In the genomic region with DNA sequence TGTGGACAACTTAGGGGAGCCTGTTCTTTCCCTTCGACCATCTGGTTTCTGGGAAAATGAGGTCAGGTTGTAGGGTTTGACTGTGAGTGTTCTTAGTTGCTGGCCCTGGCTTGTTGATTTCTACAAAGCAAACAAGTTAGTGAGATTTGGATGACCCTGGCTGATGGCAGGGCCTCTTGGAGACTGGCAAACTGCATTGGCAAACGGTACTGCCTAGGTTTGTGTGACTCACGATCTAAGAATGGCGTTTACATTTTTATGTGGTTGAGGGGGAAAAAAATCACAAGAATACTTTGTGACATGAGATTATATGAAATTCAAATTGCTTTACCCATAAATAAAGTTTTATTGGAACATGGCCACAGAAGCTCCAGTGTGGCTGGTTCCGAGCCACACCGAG, we compare ENCODE assay signal across 20 mouse cellular contexts. TPM values are rescaled to one million over a fixed set of nuclear protein-coding genes. Genes with fewer than 3 reads are reported as not detected.
DNase-seq lines count a peak whose midpoint lies in the region; ATAC-seq lines count a peak whose summit lies in the region.
"Had no signal": no experiment of that assay in that cellular context is flagged by ENCODE, and none has a peak within 500 bp of the region (broad histone marks: within the 10 kb centered on the region; RNA-seq: fewer than 3 reads in every experiment).

No protein-coding gene starts in this region.

- H3K36me3 ChIP-seq in midbrain, embryonic 13.5 days, result no peaks in the 10 kb centered on the region
- H3K36me3 ChIP-seq: forebrain, embryonic 15.5 days; neural tube, embryonic 15.5 days had no signal

- no peak overlapping the region for H3K27ac ChIP-seq in midbrain, embryonic 13.5 days
- H3K27ac ChIP-seq: forebrain, embryonic 15.5 days; neural tube, embryonic 15.5 days had no signal

- WGBS in midbrain, embryonic 13.5 days, result 90% methylated on average over 6 of the region's 6 CpGs

- peaks cover 3% of the 10 kb centered on the region; the same call in 1 of the 2 replicates for H3K9me3 ChIP-seq in midbrain, embryonic 13.5 days
- H3K9me3 ChIP-seq: forebrain, embryonic 15.5 days; neural tube, embryonic 15.5 days had no signal

- H3K4me3 ChIP-seq in midbrain, embryonic 13.5 days (replicated peaks), result no peak overlapping the region
- H3K4me3 ChIP-seq: forebrain, embryonic 15.5 days; heart, embryonic 12.5 days; neural tube, embryonic 15.5 days had no signal

- no peak overlapping the region for H3K4me2 ChIP-seq in midbrain, embryonic 13.5 days (replicated peaks)
- H3K4me2 ChIP-seq: forebrain, embryonic 15.5 days; heart, embryonic 12.5 days; neural tube, embryonic 15.5 days had no signal

- H3K27me3 ChIP-seq in midbrain, embryonic 13.5 days, result no peaks in the 10 kb centered on the region
- H3K27me3 ChIP-seq: forebrain, embryonic 15.5 days; heart, embryonic 12.5 days; neural tube, embryonic 15.5 days had no signal

- peaks cover 30% of the 10 kb centered on the region for H3K4me1 ChIP-seq in midbrain, embryonic 13.5 days (replicated peaks)

- no peak for DNase-seq in frontal cortex, postnatal 14 days (ENCODE audit: low spot score in 2 of 2)
- DNase-seq in lung, postnatal 36 days, result peak; percentile 62
- no peak for DNase-seq in lung, postnatal 4 days
- DNase-seq in fibroblast of lung, adult 2 months (ENCODE audit: low read depth), result peak; percentile 87
- DNase-seq in telencephalon, adult 2 months (ENCODE audit: low read depth, low spot score), result peak; percentile 45
- DNase-seq: cerebellum, adult 18-20 months; gastrocnemius, postnatal 25 days; kidney, adult 11 months; kidney, postnatal 36 days; layer of hippocampus, postnatal 36 days; right cerebral cortex, adult 18-20 months; spleen, adult 18-20 months had no signal

- ATAC-seq in frontal cortex, adult (ENCODE audit: low TSS enrichment), result peak; percentile 33
- no peak for ATAC-seq in midbrain, embryonic 13.5 days
- no peak for ATAC-seq in inflammation-experienced regulatory T-cells, adult 6 months
- ATAC-seq: CD4-positive, CD25-positive, alpha-beta regulatory T cell, adult 4 months; forebrain, embryonic 15.5 days had no signal

- no peak overlapping the region for H3K9ac ChIP-seq in midbrain, embryonic 13.5 days (replicated peaks)
- H3K9ac ChIP-seq: forebrain, embryonic 15.5 days; heart, embryonic 12.5 days; neural tube, embryonic 15.5 days had no signal

RNA-seq across cellular contexts. Expression of gene Mta1, which starts 8.3 kb away (rescaled TPM):
- polyA plus RNA-seq in midbrain, embryonic 13.5 days (2015; fragmentation: Nextera tagmentation; extraction: Ambion mirVana), result 17.2 and 17.4 TPM in 2 replicates
- 10 to 100 TPM; 12.1 to 15.0 (median 13.8) TPM for polyA plus RNA-seq in inflammation-experienced regulatory T-cells, adult 6 months (2017; shearing (Covaris generic))

RNA-seq across cellular contexts. Expression of gene Tex22, which starts 32.1 kb away (rescaled TPM):
- 0.20 TPM in 1 of 2 replicates, not detected in the other for polyA plus RNA-seq in midbrain, embryonic 13.5 days (2015; fragmentation: Nextera tagmentation; extraction: Ambion mirVana)
- under 1 TPM in 1 of 3 experiments, not detected in 2; 0.30 TPM for polyA plus RNA-seq in inflammation-experienced regulatory T-cells, adult 6 months (2017; shearing (Covaris generic))
- polyA plus RNA-seq: CD4-positive, CD25-positive, alpha-beta regulatory T cell, adult 4 months; heart, embryonic 12.5 days; neural tube, embryonic 15.5 days; stomach, embryonic 16.5 days had no signal

RNA-seq across cellular contexts. Expression of gene Crip2, which starts 33.6 kb away (rescaled TPM):
- 360 TPM in 2 replicates for polyA plus RNA-seq in midbrain, embryonic 13.5 days (2015; fragmentation: Nextera tagmentation; extraction: Ambion mirVana)
- polyA plus RNA-seq in inflammation-experienced regulatory T-cells, adult 6 months (2017; shearing (Covaris generic)), result 10 to 100 TPM in 1 of 3 experiments, 1 to 10 TPM in 2; 4.9 to 10.4 (median 6.0) TPM

RNA-seq across cellular contexts. Expression of gene Crip1, which starts 39.7 kb away (rescaled TPM):
- 31.0 and 35.1 TPM in 2 replicates for polyA plus RNA-seq in midbrain, embryonic 13.5 days (2015; fragmentation: Nextera tagmentation; extraction: Ambion mirVana)
- 1,000 to 10,000 TPM in 1 of 3 experiments, 100 to 1,000 TPM in 2; 839 to 2,286 (median 900) TPM for polyA plus RNA-seq in inflammation-experienced regulatory T-cells, adult 6 months (2017; shearing (Covaris generic))

RNA-seq across cellular contexts. Expression of gene Tedc1, which starts 49.8 kb away (rescaled TPM):
- polyA plus RNA-seq in midbrain, embryonic 13.5 days (2015; fragmentation: Nextera tagmentation; extraction: Ambion mirVana), result 21.3 and 21.6 TPM in 2 replicates
- polyA plus RNA-seq in inflammation-experienced regulatory T-cells, adult 6 months (2017; shearing (Covaris generic)), result 10 to 100 TPM in 1 of 3 experiments, 1 to 10 TPM in 1, under 1 TPM in 1; 0.90 to 12.3 (median 3.1) TPM

Comparison
In these comparisons a context has a peak if more than half of its experiments do, and no peak if none do; other contexts are left out.
1. DNase-seq: peak in lung, postnatal 36 days (single experiment), fibroblast of lung, adult 2 months (single experiment) and telencephalon, adult 2 months (single experiment); none in frontal cortex, postnatal 14 days (0 of 2) and lung, postnatal 4 days (0 of 2).
2. RNA of gene Crip2, which starts 33.6 kb away (polyA plus RNA-seq): 360 TPM in midbrain, embryonic 13.5 days; 4.9 to 10.4 TPM in inflammation-experienced regulatory T-cells, adult 6 months; every median in the first group is over 10 times any median in the second.